Mouse (Mus musculus) cerebellum, postnatal 4 days (tissue): ENCODE results near the gene Hif1an.

Experiments
- DNase-seq, 2 experiments: peaks; one replicate each; pipeline ENCODE4 v3.0.0; 2022; ENCODE audit warnings: low spot score in 2 of 2, mixed read lengths in 1 of 2

Hif1an gene

DNA sequence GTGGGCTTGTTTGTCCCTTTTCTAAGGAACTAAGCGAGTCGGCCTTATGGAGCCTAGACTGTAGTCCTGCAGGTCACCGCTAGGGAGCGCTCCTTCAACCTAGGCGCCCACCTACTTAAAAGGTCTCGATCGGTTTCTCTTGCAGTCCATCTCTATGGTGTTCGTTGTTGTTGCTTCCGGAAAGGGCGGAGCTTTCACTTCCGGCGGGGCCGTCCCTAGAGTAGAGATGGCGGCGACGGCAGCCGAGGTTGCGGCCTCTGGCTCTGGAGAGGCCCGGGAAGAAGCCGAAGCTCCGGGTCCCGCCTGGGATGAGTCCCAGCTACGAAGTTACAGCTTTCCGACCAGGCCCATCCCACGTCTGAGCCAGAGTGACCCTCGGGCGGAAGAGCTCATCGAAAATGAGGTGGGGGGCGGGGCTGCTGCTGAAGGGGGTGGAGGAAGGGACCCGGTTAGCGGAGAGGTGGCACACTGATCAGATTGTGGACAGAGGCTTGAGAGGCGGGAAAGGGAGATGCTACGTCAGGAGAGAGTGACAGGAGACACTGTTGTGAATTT lies at the start of gene Hif1an:
TSS of gene Hif1an (plus strand) at position 199 of the 555 bp plus-strand sequence.
- DNase-seq: peak; percentile 85 to 95

DNA sequence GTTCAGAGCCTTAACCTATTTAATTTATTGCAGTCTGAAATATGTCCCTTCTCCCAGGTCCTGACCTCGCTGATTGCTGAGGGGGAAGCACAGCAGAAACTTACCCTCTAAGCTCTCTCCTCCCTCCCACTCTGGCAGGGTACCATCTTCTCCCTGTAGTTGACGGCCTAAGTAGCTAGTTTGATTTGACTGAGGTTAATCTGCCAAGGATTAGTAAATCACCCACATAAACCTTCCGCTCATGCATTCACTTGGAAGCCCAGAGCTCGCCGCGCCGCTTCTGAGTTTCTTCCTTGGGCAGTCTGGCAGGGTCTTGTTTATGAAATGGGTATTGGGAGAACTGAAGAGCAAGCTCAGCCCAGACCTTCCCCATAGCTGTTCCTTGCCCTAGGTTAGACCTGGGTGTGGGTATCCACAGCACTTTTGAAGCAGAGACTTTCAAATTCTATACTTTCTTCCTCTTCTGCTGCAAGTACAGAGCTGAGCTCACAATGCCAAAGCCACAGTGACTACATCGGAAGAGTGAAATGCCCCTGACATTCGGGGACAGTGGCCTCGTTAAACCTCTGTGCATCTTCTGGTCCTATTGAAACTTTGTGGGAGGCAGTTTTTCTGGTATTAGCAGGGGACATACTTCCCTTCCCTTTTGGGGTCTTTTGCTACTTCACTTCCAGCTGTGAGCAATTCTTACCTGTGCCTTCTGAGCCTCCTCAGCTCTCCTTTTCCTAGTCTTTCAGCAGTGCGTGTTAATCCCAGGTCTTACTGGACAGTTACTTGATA lies 49.4 kb upstream of the Hif1an start:
- no peak for DNase-seq

DNA sequence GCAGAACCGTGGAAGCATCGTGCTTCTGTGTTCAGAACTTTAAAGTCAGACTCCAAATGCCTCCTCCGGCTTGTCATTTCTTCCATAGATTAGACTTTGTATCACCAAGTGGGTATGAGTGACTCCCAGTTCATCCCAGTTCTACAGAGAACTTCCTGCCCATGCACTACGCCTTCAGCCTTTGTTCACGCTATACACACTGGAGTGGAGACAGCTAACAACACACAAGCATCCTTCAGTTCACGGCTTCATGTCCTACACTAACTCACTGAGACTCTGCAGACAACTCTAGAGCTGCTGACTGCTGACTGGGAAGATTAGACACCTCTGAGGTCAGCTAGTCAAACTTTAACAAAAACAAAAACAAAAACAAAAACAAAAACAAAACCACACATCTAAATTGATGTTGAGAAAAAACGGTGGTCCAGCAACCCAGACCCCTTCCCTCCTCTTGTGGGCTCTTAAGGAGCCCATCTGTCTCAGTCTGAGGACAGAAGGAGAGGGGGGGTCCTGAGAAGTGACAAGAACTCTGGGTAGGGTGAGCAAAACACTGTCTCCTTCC lies 48.6 kb upstream of the Hif1an start:
- DNase-seq: no peak

DNA sequence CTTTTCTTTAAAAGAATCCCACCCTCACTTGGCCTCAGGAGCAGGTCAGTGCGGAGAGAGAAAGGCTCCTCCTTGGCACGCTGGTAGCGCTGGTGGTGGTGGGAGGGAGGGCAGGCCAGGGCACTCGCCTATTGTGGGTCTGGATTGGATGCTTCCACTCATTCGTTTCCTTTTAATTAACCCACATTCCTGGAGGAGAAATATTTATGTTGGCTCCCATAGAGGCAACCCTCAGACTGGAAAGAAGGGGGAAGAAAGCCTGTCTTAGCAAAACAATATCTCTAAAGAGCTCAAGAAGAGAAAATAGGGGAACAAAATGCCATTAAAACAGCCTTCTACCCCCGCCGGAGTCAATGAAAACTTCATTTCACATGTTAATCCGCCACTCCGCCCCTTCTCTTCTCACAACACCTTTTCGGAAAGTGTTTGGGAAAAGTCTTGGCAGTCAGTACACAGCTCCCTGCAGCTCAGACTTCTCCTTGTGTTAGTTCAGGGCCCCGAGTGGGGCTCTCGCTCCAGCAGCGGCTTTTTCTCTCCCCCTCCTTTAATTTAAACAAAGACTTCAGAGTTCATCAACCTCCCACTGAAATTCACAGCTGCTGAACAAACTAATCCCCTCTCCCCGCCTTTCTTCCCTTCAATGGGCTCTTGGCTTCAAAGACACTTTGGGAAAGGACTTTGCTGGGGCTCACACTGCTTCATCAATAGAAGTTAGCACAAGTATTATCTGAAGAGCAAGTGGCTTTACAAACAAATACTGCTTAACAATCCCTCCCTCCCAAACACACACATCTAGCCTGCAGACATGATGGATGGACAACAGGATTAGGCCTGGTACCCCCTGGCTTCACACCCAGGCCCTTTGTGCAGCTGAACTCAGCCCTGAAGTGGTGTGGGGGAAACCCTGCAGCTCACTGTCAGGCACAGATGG lies 47.9 kb upstream of the Hif1an start:
- DNase-seq: no peak

DNA sequence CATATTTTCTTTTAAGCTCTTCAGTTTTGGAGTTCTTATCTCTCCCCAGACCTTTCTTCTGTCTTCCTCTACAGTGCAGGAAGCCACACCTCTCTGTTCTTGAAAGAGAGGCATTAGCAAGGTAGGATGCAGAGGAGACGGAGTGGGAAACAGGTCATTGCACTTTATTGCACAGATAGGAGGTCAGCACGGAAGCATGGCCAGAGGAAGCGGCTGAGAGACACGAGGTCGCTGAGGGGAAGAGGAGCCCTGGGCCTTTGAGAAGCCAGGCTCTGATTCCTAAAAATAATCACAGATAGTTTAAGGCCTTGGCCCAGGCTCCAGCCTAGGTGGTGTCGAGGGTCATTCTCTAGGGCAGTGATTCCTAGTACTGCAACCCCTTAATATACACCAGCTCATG lies 46.9 kb upstream of the Hif1an start:
- no peak for DNase-seq

DNA sequence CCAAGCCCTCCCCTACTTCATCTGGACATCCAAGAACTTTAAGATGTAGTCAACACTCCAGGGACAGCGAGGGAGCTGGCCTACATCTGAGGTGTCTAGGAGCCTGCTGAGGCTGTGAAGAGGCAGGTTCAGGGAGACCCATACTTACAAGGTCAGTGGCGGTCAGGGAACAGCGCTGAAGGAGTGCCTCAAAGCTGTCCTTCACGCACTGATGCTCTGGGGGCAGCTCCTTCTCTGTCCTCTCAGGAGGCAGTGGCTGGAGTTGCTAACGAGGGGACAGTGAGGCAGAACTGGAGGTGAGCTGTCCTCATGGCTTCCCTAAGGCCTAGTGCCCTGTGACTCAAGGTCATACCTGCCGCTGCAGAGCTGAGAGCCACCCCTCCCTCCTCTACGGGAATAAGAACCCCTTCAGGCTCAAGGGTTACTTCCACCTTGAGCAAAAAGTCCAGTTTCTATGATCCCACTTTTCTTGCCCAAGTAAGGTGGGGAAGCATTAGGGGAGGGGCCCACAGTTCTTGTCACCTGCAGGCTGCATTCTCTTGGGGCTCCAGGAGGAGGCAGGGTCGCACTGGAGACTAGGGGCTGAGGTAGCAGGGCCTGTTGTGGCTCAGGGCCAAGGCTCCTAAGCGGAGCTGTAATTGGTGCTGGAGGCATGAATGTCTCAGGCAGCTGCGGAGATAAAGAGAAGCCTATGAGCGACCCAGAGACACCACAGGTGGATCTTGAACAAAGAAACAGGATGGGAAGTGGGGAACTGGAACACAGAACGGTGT lies 44.5 kb upstream of the Hif1an start:
- no peak for DNase-seq

DNA sequence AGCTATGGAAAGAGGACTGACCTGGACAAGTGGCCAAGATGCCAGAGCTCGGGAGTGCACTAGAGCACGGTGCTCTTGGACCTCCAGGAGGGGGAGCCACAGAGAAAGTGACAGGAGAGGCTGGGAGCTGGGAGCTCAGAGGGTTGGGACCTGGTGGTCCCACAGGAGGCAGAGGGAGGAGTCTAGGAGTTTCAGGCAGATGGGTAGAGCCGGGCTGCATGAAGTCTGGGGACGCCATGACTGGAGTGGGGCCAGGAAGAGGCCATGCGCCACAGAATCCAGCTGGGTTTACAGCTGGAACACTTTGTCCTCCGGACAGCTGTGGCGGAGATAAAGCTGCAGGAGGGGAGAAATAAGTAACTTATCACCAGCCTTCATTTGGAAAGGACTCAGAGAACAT lies 43.5 kb upstream of the Hif1an start:
- DNase-seq: no peak

DNA sequence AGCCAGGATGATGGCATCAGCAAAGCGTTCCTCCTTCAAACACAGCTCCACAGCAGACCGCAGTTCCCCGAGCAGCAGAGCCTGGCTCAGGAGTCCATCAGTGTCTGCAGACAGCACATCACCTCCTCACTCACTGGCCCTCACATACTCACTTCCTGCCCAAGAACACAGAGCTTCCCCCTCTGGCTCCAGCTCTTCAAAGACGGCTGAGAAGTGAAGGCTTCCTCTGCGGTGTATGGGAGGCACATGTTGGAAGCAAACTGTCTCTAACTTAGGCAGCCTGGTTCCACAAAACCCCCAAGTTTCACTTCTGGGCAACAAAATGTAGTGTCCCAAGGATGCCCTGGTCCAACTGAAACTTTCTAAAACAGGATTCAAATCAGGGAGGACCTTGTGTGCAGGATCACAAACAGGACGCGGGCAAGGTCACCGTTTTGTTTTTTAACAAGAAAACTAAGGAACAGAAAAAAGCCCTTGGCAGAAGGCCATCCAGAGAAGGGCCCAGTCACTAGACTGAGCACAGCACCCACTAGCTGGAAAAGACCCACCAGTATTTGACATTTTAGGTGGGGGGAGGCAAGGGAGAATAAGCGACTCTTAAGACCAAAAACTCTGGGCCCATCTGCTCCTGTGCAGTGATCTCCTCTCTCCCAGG lies 37.0 kb upstream of the Hif1an start:
- no peak for DNase-seq

DNA sequence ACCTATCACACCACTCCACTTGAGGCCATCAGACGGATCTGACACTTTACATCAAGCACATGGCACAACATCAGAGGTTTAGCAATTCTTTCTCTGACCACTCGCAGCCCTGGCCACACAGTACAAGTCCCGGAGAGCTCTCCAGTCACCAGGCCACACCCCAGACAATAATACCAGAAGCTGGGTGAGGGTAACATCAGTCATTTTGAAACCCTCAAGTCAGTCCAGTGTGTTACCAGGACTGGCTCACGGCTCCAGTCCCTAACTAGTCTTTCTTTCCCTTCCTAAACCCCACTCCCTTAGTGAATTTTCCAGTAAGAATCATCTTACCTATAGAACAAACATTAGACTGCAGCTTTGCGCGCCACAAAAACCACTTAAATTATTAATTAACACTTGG lies 32.6 kb upstream of the Hif1an start:
- DNase-seq: no peak

DNA sequence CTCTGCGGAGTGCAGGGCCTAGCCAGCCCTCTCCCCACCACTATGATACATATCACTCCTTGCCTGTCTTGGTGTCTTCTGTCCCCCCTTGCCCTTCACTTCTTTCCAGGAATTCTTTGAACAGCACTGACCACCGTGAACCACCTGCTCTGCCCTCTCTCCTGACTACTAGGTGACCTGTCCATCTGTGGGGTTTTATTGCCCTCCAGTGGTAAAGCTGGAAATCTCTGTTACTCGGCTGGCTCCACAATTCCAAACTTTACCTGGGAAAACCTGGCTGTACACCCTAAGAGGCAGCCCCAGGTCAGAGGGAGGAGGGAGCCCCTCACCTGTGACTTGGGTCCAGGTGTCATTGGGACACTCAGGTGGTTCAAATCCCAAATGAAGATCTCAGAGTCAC lies 27.3 kb upstream of the Hif1an start:
- no peak for DNase-seq

DNA sequence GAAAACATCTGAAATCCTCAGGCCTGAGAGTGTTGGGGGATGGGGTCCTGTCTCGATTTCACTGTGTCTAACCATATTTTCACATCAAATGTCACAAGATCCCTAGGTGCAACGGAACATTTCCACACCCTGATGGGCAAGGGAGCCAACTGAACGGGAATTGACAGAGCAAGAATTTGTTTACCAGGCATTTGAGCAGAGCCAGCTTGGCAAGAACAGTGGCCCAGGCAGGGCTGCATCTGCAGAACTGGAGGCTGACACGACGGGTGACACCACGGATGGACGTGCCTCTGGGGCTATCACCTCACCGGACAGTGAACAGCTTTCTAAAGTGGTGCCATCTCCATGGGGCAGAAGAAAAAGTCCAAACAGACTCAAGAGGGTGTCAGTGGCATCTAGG lies 25.2 kb upstream of the Hif1an start:
- DNase-seq: no peak

DNA sequence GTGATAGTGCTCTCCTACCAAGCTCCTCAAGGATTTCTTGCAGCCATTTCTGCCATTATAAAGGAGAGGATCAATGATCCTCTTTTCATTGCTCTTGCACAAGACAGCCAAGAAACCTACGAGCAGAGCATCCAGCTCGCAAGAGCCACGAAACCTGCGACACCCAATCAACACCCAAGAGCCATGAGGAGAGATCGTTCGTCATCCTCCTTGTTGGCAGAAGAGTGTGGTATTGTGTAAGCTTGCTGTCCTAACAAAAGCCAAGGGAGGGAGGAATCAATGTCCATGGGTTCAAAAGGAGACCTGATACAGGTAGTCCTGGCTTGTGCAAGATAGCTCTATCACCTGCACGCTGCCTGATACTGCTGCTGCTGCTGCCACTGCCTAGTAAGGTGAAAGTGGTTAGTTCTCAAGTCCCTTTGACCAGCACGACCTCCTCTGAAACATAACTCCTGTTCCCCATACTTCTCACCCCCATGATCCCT lies 19.9 kb upstream of the Hif1an start:
- DNase-seq: no peak

DNA sequence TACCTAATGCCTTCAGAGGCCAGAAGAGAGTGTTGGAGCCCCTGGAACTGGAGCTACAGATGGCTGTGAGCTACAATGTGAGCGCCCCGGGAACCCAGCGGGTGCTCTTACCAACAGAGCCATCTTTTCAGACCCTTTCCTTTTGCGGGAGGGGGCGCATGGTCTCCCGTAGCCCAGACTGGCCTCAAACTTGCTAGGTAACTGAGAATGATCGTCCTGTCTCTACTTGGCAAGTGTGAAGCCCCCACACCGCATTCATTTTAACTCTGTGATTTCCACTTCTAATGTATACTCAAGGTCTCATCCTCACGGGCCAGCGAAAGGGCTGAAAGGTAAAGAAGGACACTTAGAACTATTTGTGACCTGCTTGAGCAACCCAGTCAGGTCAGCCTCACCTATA lies 18.3 kb upstream of the Hif1an start:
- no peak for DNase-seq

DNA sequence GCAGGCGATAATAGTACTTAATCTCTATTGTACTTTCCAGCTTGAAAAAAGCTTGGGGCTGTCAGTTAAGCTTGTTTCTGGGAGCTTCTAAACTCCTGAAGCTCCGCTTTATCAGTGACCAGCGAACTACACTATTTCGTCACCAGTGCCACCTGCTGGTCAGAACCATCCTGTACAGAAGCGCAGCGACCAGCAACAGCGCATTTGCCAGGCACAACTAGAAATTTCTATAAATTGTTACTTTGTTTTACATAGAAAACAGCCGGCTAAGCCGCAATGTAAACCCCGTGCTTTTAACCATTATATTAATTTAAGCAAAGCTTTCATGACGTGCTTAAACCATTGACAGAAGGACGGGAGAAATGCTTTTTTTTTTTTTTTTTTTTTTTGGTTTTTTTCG lies 17.9 kb upstream of the Hif1an start:
- peak; percentile 50 to 69 for DNase-seq

DNA sequence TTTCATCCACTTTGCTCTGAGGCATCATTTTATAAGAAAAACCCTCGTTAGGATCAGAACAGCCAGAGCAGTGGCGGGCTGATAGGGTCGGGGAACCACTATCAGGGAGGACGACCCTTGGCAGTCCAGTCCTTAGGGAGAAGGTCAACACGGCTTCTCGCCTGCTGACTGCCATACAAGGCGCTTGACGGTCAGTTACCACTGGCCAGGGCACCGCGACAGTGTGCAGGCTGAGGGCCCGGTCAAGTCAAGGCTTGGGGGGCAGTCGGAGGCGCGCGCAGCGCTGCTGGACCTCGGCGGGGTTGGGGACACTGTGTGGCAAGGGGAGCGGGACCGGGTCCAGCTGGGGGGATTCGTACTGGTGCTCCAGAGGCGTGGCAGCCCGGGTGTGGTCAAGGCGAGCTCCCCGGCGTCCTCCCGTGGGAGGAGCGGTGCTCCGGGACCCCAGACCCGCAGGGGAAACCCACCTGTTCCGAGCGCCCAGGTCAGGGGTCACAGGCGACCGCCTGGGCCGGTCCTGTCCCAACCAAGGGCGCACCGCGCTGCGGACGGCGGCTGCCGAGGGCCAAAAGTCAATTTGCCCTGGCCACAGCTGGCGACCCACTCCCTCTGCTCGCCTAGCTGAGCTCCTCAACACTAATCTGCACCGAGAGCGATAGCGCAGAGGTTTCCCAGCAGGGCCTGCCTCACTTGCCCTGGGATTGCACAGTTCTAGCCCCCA lies 17.2 kb upstream of the Hif1an start, which contains the start of gene Sec31b:
TSS of gene Sec31b (minus strand) at position 544 of the 721 bp plus-strand sequence.
- DNase-seq: peak; percentile 28 to 31

DNA sequence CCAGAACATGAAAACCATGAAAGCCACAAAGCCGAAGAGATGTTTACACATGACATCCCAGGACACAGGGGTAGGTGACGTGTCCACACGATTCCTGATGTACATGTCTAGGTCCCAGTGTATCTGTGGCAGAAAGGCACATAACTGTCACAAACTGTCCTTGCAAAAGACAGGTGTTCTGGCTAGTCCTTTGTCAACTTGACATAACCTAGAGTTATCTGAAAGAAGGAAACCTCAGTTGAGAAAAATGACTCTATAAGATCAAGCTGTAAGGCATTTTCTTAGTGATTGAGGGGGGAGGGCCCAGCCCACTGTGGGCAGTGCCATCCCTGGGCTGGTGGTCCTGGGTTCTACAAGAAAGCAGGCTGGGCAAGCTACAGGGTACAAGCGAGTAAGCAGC lies 9.9 kb upstream of the Hif1an start, which contains the start of gene Gm20538:
TSS of gene Gm20538 (minus strand) at position 101 of the 400 bp plus-strand sequence.
- DNase-seq: no peak

DNA sequence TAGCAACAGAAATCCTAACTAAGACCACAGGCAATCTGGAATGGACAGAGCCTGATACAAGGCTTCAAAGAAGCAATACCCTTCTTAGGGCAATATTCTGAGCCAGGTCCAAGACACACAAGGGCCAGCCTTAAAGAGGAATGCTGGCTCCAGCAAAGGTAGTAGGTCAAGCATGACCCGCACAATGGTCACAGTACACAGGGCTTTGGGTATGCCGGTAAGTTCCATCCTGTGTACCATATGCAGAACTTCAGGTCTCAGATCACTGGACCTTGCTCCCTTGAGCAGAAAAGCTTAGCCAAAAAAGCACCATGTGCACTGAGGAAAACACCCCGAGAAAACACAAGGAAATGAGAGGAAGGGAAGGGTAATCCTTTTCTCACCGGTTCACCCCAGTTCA lies 9.4 kb upstream of the Hif1an start:
- DNase-seq: no peak

DNA sequence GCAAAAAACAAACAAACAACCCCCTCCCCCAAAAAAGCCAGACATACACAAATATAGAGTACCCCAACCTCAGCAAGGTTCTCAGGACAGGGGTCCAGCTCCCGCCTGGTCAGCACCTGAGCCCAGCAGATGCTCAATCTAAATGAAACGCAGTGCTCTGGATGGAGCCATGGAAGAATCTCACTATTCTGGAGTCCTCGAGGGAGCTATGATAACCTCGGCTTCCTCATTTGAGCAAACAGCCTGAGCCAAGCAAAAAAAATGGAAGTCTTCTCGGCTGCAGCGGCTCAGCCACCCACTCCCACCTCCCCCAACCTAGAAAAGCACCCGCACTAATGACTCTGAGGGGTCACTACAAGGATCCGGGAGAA lies 8.2 kb upstream of the Hif1an start:
- no peak for DNase-seq

DNA sequence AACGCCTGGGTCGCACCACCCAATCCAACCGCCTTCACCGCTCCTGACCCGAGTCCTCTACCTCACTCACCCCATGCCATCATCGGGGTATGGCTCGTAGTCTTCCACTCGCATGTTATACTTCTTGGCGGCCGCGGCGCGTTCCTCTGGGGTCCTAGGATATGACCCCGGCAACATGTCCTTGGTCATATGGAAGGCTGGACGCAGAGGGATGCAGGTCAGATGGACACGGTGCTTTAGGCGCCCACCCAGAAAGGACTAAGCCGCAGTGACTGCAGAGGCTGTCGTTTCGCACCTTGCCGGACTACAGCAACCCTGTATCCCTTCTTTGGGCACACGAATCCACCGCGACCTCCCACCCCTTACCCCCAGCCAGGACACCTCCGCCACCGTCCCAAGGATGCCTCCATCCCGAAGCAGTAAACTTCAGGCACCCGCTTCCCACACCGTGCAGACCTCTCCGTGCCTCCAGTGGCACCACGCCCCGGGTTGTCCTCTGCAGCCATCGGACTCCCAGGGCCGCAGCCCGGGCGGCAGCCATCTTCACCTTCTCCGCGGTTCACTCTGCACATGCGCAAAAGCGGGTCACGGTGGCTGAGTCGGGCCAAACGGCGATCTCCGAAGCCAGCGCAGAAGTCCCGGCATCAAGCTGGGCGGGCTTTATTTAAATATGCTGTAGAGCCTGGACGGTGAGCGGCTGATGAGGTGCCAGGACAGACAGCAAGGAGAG lies 7.6 kb upstream of the Hif1an start, which contains the start of gene Ndufb8:
TSS of gene Ndufb8 (minus strand) at position 580 of the 730 bp plus-strand sequence.
- peak; percentile 95 to 96 for DNase-seq
